Mouse (Mus musculus) c-Kit-positive CD71-positive TER-119-negative erythroid progenitor cells, embryonic 14.5 days (primary cell): ENCODE measurements at regions not wholly inside any gene's neighbourhood (a gene's known extent, or its start where the extent isn't known, plus 50 kb on each side); places are given as distances from the start of the nearest gene placed in this dataset.

Experiments
- DNase-seq: peaks from one replicate; pipeline ENCODE4 v3.0.0-alpha.2; 2013; ENCODE audit warnings: low read depth

GRCm38 (mm10) chr14:25123541-25124337, 335.2 kb upstream of the Zmiz1 start:
- no peak for DNase-seq

DNA sequence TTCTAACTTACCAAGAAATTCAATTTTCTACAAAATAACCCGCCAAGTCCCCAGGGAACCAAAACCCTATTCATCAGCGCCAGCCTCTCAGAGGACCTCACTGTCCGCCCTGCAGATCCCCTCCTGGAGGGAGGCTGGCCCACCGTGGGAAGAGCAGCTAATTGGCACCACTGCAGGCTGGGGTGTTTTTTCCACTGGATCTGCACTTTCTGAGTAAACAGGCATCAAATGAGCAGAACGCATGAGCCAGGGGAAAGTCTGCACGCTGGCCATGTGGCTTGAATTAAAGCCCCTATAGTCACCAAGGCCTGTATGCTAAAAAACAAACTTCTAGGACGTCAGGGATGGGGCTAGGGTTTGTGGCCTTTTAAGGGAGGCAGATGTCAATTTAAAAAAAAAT, 332.4 kb upstream of the Zmiz1 start:
- no peak for DNase-seq

DNA sequence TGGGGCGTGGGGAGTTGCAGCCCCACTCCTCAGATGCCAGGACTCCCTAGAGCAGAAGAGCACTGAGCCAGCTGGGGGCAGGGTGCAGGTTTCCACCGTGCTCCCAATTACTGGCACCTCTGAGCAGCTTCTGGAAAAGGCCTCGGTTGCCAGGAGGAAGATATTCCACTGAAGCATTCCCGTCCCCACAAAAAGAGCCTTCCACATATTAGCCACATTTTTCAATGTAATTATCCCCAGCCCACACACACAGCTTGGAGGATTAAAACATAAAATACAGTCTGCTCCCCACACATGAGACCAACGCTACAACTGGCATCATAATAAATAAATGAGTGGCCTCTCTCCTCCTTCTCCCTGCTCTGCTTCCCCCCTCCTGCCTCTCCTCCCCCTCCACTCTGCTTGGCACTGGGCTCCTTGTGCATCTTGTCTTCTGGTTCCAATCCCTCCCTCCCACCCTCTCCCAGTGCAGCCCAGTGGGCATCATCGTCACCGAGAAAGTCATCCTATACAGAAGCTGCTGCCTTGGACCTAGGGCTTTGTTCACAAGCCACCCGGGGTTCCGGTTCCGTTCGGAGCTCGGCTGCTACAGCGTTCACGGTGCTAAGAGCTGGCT, 331.3 kb upstream of the Zmiz1 start:
- no peak for DNase-seq

GRCm38 (mm10) chr14:25128160-25128547, 330.8 kb upstream of the Zmiz1 start:
- no peak for DNase-seq

DNA sequence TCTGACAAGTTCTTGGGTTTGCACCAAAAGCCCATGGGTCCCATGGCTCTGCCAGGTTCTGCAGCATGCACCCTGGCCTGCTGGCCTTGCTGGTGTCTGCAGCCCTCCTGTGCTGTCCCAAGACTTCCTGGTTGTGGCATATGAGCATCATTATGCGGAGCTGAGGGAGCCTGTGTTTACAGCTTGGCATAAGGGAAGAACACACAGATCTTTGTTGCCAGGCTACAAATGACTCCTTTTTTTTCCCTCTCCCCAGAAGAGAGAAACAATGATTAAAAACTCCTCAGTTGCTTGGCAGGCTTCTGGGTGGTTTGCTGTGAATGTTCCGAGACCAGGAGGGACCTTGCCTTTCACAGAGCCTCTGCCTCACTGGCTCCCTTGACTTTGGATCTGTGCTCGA, 323.6 kb upstream of the Zmiz1 start:
- DNase-seq, result no peak

- no peak for DNase-seq
Observed at GRCm38 (mm10) chr14:25137312-25137711, 321.7 kb upstream of the Zmiz1 start.

GRCm38 (mm10) chr14:25138485-25138884, 320.5 kb upstream of the Zmiz1 start:
- DNase-seq, result no peak

DNA sequence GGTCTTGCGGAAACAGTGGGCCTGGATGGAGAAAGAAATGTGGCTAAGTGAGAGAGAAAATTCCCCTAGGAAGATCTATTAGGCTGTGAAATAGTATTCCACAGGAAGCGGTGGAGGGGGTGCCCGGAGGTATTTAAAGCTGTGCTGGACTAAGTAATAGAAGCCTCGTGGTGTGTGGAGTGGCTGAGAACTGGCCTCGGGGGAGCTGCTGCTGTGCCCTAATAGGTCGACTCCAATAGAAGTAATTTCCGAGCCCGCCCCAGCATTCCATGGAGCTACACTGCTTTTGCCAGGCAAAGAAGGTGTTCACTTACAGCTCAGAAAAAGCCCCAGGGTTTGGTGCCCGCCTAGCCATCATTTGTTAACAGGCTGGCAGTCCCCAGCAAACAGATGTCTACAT, 317.1 kb upstream of the Zmiz1 start:
- DNase-seq, result no peak

GRCm38 (mm10) chr14:25143051-25143450, 315.9 kb upstream of the Zmiz1 start:
- DNase-seq, result no peak

- DNase-seq, result no peak
Observed at GRCm38 (mm10) chr14:25147731-25148130, 311.3 kb upstream of the Zmiz1 start.

DNA sequence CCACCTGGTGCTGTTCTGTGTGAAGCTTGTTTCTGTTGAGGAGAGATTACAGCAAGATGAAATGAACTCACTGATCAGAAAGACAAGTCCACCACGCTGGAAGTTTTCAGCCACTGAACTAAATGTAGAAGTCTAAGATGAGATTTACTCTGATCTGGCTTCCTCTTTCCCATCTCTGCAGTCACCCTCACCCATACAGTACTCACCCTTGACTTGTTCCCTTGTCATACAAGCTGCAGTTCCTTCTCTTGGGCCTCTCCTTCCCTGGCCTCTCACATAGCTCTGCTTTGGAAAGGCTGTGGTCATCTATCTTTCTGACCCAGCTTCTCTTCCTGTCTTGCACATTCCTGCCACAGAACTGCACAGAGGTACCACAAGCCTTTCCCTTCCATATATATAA, 308.0 kb upstream of the Zmiz1 start:
- DNase-seq, result no peak

DNA sequence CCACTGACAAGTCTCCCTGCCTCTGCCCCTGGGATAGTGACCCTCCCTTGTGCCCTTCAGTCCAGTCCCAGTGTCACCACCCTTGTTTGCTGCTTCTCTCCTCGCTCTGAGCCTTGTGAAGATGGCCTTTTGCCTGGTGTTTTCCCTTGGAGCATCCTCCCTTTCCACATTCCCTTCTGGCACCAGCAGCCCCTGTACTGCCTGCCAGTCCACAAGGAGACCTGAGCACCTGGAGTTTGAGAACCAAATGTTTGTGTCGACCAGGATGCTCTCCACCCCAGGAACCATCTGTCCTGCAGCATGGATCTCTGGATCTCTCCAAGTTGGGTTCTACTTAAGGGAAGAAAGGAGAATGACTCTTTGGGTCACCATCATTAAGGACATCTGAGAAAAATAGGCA, 307.5 kb upstream of the Zmiz1 start:
- no peak for DNase-seq

- no peak for DNase-seq
Observed at GRCm38 (mm10) chr14:25153573-25153972, 305.4 kb upstream of the Zmiz1 start.

- DNase-seq, result no peak
Observed at GRCm38 (mm10) chr14:25154180-25154579, 304.8 kb upstream of the Zmiz1 start.

DNA sequence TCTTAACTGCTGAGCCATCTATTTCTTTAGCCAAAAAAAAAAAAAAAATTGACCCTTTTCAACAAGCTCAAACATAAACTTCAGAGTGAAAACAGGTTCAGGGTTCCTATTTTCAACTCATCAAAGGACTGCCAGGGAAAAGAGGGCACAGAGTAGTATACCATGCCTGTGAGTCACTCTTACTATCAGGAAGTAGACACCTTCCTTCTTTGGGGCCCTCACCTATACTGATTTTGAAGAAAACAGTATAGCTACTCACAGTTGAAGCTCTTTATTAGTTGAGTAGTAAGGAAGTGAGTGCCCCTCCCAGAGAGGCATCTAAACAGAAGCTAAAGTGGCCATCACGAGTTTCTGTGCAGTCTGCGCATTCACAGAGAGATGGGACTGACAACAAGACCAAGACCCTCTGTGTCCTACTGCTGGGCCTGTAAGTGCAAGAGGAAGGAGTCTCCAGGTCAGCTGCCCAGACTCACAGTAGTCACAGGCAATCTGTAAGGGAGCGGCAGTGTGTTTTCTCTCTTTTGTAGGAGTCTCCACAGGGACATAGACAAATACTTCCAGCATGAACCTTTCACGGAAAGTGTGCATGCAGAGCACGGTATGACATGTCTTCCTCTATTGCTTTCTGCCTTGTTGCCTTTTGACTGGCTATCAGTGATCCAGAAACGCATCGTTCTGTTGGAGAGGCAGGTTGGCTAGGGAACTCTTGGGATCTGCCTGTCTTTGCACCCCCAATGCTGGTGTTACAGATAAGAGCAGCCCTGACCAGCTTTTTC, 303.8 kb upstream of the Zmiz1 start:
- DNase-seq, result no peak

DNA sequence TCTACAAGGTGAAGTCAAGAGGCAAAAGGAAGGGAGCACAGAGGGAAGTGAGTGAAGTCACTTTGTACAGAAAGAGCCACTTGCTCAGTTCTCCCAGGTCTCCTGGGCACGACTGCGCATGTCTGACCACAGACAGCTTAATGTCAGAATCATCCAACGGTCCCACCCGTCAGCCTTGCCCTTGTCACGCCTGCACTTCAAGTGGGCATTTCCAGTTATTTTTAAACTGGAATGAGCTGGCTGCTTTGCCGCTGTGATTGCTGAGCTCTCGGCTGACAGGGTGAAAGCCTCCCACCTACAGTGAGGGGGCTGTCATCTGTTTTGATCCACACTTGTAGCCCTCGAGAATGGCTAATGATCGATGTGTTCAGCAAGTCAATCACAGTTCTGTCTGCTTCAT, 302.8 kb upstream of the Zmiz1 start:
- DNase-seq, result no peak

GRCm38 (mm10) chr14:25161684-25162321, 297.2 kb upstream of the Zmiz1 start:
- DNase-seq, result no peak

GRCm38 (mm10) chr14:25166217-25166616, 292.8 kb upstream of the Zmiz1 start:
- no peak for DNase-seq

DNA sequence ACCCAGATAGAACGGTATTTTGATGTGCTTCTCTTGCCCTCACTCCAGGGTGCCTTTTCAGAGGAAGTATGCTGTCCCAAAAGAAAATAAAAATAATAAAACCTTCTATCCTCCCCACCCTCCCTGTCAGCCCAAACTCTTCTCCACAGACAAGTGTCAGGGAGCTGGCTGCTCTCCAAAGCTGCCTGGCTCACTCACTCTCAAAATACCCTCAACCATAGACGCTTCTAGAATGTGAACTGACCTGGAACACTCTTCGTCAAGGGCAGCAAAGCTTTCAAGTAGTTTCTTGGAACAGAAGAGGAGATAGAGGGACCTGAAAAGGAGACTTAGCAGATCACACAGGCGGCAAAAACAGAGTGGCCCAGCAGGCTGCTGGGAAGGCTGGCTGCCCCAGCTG, 291.4 kb upstream of the Zmiz1 start:
- no peak for DNase-seq

GRCm38 (mm10) chr14:25168310-25168709, 290.7 kb upstream of the Zmiz1 start:
- no peak for DNase-seq

- no peak for DNase-seq
Observed at GRCm38 (mm10) chr14:25173281-25173680, 285.7 kb upstream of the Zmiz1 start.

- no peak for DNase-seq
Observed at GRCm38 (mm10) chr14:25173873-25174272, 285.1 kb upstream of the Zmiz1 start.

GRCm38 (mm10) chr14:25174402-25174801, 284.6 kb upstream of the Zmiz1 start:
- no peak for DNase-seq
